Mouse (Mus musculus) liver, postnatal 0 days (tissue): Measurements from ENCODE around the gene Clybl.

ENCODE experiments used
- CTCF ChIP-seq: sonication (generic); IDR thresholded peaks from 2 replicates; pipeline ENCODE4 v1.5.1; 2016; ENCODE audit warnings: antibody characterized with exemption, low read depth
- EP300 ChIP-seq: IDR thresholded peaks from 2 replicates; pipeline ENCODE4 v1.6.1; 2016; ENCODE audit warnings: antibody characterized with exemption, low read depth, mild to moderate bottlenecking

- TF ChIP-seq CTCF (no peak), EP300 (no peak)
Measured at GRCm38 (mm10) chr14:122434039-122434438, 252.5 kb downstream of the Clybl start.
